ENCODE assay signal across 8 mouse cellular contexts in the genomic region with DNA sequence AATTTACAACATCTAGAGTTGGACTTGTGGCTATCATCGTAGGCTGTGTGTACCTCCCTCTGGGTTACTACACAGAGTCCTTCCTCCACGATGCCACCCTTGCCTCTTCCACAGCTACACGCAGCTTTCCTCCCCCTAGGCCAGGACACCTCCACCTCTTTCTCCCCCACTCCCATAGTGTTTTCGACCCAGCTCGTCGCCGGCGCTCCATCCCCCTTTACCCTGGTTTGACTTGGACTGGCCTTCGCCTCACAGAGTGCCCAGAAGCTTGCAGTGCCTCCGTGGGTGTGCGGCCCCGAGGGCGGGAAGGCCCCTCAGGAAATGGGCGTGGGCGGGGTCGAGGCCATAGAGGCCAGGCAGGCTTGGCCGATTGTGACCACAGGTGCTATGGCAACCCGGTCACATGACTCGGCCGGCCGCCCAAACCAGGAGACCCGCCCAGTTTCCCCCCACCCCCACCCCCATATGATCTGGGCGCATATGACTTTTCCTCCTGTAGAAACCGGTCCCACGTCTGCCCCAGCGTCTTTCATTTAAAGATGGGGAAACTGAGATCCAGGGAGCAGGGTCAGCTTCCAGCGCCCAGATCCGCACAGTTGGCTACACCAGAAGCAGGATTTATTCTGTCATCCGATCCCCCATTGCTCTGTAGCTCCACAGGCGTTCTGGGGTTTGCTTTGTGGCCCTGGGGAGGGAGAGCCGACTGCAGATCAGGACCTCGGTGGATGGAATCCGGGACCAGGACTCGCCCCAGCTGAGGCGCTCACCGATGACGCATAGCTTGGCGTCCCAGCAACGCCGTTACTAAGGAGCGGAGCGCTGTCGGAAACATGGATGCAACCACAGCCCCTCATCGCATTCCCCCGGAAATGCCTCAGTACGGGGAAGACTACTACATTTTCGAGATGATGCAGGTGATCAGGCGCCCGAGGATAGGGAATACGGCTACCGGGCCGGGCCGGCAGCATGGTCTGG. TPM values are rescaled to one million over a fixed set of nuclear protein-coding genes. Genes with fewer than 3 reads are reported as not detected.
DNase-seq lines count a peak whose midpoint lies in the region; ATAC-seq lines count a peak whose summit lies in the region.

A gene (minus strand): TSS at position 367 of the 975 bp plus-strand sequence.
A gene (plus strand): TSS at position 804 of the 975 bp plus-strand sequence.

- H3K4me2 ChIP-seq in hindbrain, embryonic 13.5 days = peak within 1 kb of the TSS; percentile 93

- peak; percentile 89 for ATAC-seq in hindbrain, embryonic 13.5 days (ENCODE audit: low FRiP score)

- 1% methylated on average over 53 of the region's 53 CpGs for WGBS in hindbrain, embryonic 13.5 days

- peaks cover 22% of the 10 kb centered on the region for H3K4me1 ChIP-seq in hindbrain, embryonic 13.5 days (replicated peaks)

- peak within 1 kb of the TSS; percentile 77 for H3K9ac ChIP-seq in hindbrain, embryonic 13.5 days

- peaks cover 23% of the 10 kb centered on the region for H3K27me3 ChIP-seq in hindbrain, embryonic 13.5 days

- peak within 1 kb of the TSS; percentile 74 for H3K27ac ChIP-seq in hindbrain, embryonic 13.5 days

- DNase-seq in Muller cell, postnatal 12 days (ENCODE audit: inconsistent ontology term) = peak; percentile 79
- peak; percentile 55 for DNase-seq in cerebellum, adult 9-10 months
- DNase-seq in frontal cortex, postnatal 14 days (ENCODE audit: low spot score in 2 of 2) = peak; percentile 75 to 76
- DNase-seq in layer of hippocampus, postnatal 36 days = peak; percentile 77 to 85
- DNase-seq in lung, postnatal 25 days (ENCODE audit: low spot score) = peak; percentile 78
- peak; percentile 85 for DNase-seq in retina, embryonic 14.5 days (ENCODE audit: low spot score)
- DNase-seq in urinary bladder, adult 18-20 months (ENCODE audit: low spot score in 2 of 2) = peak; percentile 56 to 73

- no peaks in the 10 kb centered on the region for H3K9me3 ChIP-seq in hindbrain, embryonic 13.5 days

- H3K4me3 ChIP-seq in hindbrain, embryonic 13.5 days = peak within 1 kb of the TSS; percentile 65

- H3K36me3 ChIP-seq in hindbrain, embryonic 13.5 days = no peaks in the 10 kb centered on the region

RNA-seq across cellular contexts. Expression of the first gene that starts in this region (rescaled TPM):
- 3.8 and 4.0 TPM in 2 replicates for polyA plus RNA-seq in hindbrain, embryonic 13.5 days (2015; fragmentation: Nextera tagmentation; extraction: Ambion mirVana)
- total RNA-seq in layer of hippocampus, postnatal 36 days (2021) = not detected

RNA-seq across cellular contexts. Expression of the second gene that starts in this region (rescaled TPM):
- 1.9 and 2.3 TPM in 2 replicates for polyA plus RNA-seq in hindbrain, embryonic 13.5 days (2015; fragmentation: Nextera tagmentation; extraction: Ambion mirVana)
- 1 to 10 TPM; 1.0 to 1.7 TPM for total RNA-seq in layer of hippocampus, postnatal 36 days (2021)

Comparison
In these comparisons a context has a peak if more than half of its experiments do, and no peak if none do; other contexts are left out.
1. Peak in every context shown above with its lines: DNase-seq, ATAC-seq, H3K4me3 ChIP-seq and H3K27ac ChIP-seq.